Mouse (Mus musculus): ENCODE results near the gene Prkca. TPM values are rescaled to one million over a fixed set of nuclear protein-coding genes. Genes with fewer than 3 reads are reported as not detected.

Gene Prkca
- polyA plus RNA-seq, 1 experiment from 2014 or later, result 7.6 TPM

GRCm38 (mm10) chr11:108236754-108237428 is 106.8 kb downstream of the Prkca start:
- H3K4me3 ChIP-seq, result no peak overlapping the region
- H3K36me3 ChIP-seq, result no peaks in the 10 kb centered on the region
- no peak overlapping the region for H3K4me2 ChIP-seq
- H3K9ac ChIP-seq, result no peak overlapping the region
- no peaks in the 10 kb centered on the region for H3K27me3 ChIP-seq
- no peak for ATAC-seq (ENCODE audit: low read depth)
- peaks cover 41% of the 10 kb centered on the region for H3K4me1 ChIP-seq (replicated peaks)
- H3K27ac ChIP-seq (replicated peaks), result no peak overlapping the region; the same call in 1 of the 2 replicates
- no peaks in the 10 kb centered on the region for H3K9me3 ChIP-seq
- 62% methylated on average over 10 of the region's 10 CpGs for WGBS

- Histone ChIP-seq H3K27ac (replicated peaks) (no peak overlapping the region), H3K36me3 (no peaks in the 10 kb centered on the region)
- WGBS, result 19% methylated on average over 2 of the region's 2 CpGs
Observed at GRCm38 (mm10) chr11:108236195-108236594, 107.5 kb downstream of the Prkca start.

GRCm38 (mm10) chr11:108235081-108235703 is 108.5 kb downstream of the Prkca start:
- Histone ChIP-seq H3K27ac (replicated peaks) (no peak overlapping the region), H3K4me2 (no peak overlapping the region), H3K9ac (no peak overlapping the region), H3K9me3 (no peaks in the 10 kb centered on the region), H3K36me3 (no peaks in the 10 kb centered on the region), H3K4me1 (replicated peaks) (peaks cover 35% of the 10 kb centered on the region), H3K27me3 (no peaks in the 10 kb centered on the region), H3K4me3 (no peak overlapping the region)
- ATAC-seq (ENCODE audit: low read depth), result no peak
- 78% methylated on average over 5 of the region's 5 CpGs for WGBS

More at GRCm38 (mm10) chr11:108236195-108236594, 107.5 kb downstream of the Prkca start:
- Histone ChIP-seq H3K27me3 (no peaks in the 10 kb centered on the region), H3K4me1 (replicated peaks) (peaks cover 41% of the 10 kb centered on the region), H3K9ac (no peak overlapping the region), H3K4me2 (no peak overlapping the region), H3K9me3 (no peaks in the 10 kb centered on the region), H3K4me3 (no peak overlapping the region)
- ATAC-seq (ENCODE audit: low read depth), result no peak

GRCm38 (mm10) chr11:108233015-108233414 is 110.7 kb downstream of the Prkca start:
- H3K9ac ChIP-seq, result no peak overlapping the region
- H3K27me3 ChIP-seq, result no peaks in the 10 kb centered on the region
- H3K36me3 ChIP-seq, result no peaks in the 10 kb centered on the region
- H3K9me3 ChIP-seq, result no peaks in the 10 kb centered on the region
- 72% methylated on average over 5 of the region's 5 CpGs for WGBS
- H3K4me1 ChIP-seq (replicated peaks), result peaks cover 19% of the 10 kb centered on the region
- no peak overlapping the region for H3K4me2 ChIP-seq
- ATAC-seq (ENCODE audit: low read depth), result no peak
- H3K27ac ChIP-seq (replicated peaks), result no peak overlapping the region
- H3K4me3 ChIP-seq, result no peak overlapping the region

GRCm38 (mm10) chr11:108230101-108230500 is 113.6 kb downstream of the Prkca start:
- H3K36me3 ChIP-seq, result no peaks in the 10 kb centered on the region
- H3K4me2 ChIP-seq, result no peak overlapping the region
- H3K9me3 ChIP-seq, result no peaks in the 10 kb centered on the region
- peaks cover 10% of the 10 kb centered on the region for H3K4me1 ChIP-seq (replicated peaks)
- no peak overlapping the region for H3K9ac ChIP-seq
- no peak overlapping the region for H3K27ac ChIP-seq (replicated peaks)
- H3K27me3 ChIP-seq, result no peaks in the 10 kb centered on the region
- WGBS, result 94% methylated on average over 4 of the region's 4 CpGs
- no peak for ATAC-seq (ENCODE audit: low read depth)
- H3K4me3 ChIP-seq, result no peak overlapping the region

- no peak for ATAC-seq (ENCODE audit: low read depth)
- peaks cover 18% of the 10 kb centered on the region for H3K4me1 ChIP-seq (replicated peaks)
- no peaks in the 10 kb centered on the region for H3K36me3 ChIP-seq
- WGBS, result 91% methylated on average over 8 of the region's 8 CpGs
- H3K9me3 ChIP-seq, result no peaks in the 10 kb centered on the region
- H3K27ac ChIP-seq (replicated peaks), result no peak overlapping the region
- no peaks in the 10 kb centered on the region for H3K27me3 ChIP-seq
- no peak overlapping the region for H3K9ac ChIP-seq
- H3K4me2 ChIP-seq, result no peak overlapping the region
- no peak overlapping the region for H3K4me3 ChIP-seq
Observed at GRCm38 (mm10) chr11:108229176-108229946, 114.4 kb downstream of the Prkca start.

GRCm38 (mm10) chr11:108228497-108228896 is 115.2 kb downstream of the Prkca start:
- 83% methylated on average over 4 of the region's 4 CpGs for WGBS
- no peaks in the 10 kb centered on the region for H3K9me3 ChIP-seq
- H3K27me3 ChIP-seq, result no peaks in the 10 kb centered on the region
- no peak overlapping the region for H3K9ac ChIP-seq
- H3K4me3 ChIP-seq, result no peak overlapping the region
- ATAC-seq (ENCODE audit: low read depth), result no peak
- no peaks in the 10 kb centered on the region for H3K36me3 ChIP-seq
- no peak overlapping the region for H3K27ac ChIP-seq (replicated peaks)
- H3K4me2 ChIP-seq, result no peak overlapping the region
- peaks cover 26% of the 10 kb centered on the region for H3K4me1 ChIP-seq (replicated peaks)

- ATAC-seq (ENCODE audit: low read depth), result no peak
- H3K27ac ChIP-seq (replicated peaks), result no peak overlapping the region
- H3K4me3 ChIP-seq, result no peak overlapping the region
- H3K4me2 ChIP-seq, result no peak overlapping the region
- no peaks in the 10 kb centered on the region for H3K9me3 ChIP-seq
- H3K4me1 ChIP-seq (replicated peaks), result peaks cover 44% of the 10 kb centered on the region
- no peaks in the 10 kb centered on the region for H3K27me3 ChIP-seq
- WGBS, result 64% methylated on average over 5 of the region's 5 CpGs
- no peaks in the 10 kb centered on the region for H3K36me3 ChIP-seq
- H3K9ac ChIP-seq, result no peak overlapping the region
Observed at GRCm38 (mm10) chr11:108226248-108226647, 117.5 kb downstream of the Prkca start.

- no peak overlapping the region for H3K4me2 ChIP-seq
- no peak overlapping the region for H3K9ac ChIP-seq
- H3K27me3 ChIP-seq, result no peaks in the 10 kb centered on the region
- H3K4me1 ChIP-seq (replicated peaks), result peaks cover 51% of the 10 kb centered on the region
- no peaks in the 10 kb centered on the region for H3K9me3 ChIP-seq
- no peak for ATAC-seq (ENCODE audit: low read depth)
- peak overlapping the region; percentile 57 for H3K27ac ChIP-seq (replicated peaks)
- H3K4me3 ChIP-seq, result no peak overlapping the region
- no peaks in the 10 kb centered on the region for H3K36me3 ChIP-seq
- 47% methylated on average over 11 of the region's 11 CpGs for WGBS
Observed at GRCm38 (mm10) chr11:108224233-108224973, 119.3 kb downstream of the Prkca start.

GRCm38 (mm10) chr11:108223613-108224232 is 120.0 kb downstream of the Prkca start:
- WGBS, result 32% methylated on average over 13 of the region's 13 CpGs
- Histone ChIP-seq H3K9me3 (no peaks in the 10 kb centered on the region), H3K4me3 (no peak overlapping the region), H3K36me3 (no peaks in the 10 kb centered on the region), H3K27me3 (no peaks in the 10 kb centered on the region), H3K4me1 (replicated peaks) (peaks cover 51% of the 10 kb centered on the region), H3K9ac (no peak overlapping the region), H3K4me2 (no peak overlapping the region), H3K27ac (replicated peaks) (peak overlapping the region; percentile 57)
- peak; percentile 30; the same call in 1 of the 2 replicates for ATAC-seq (ENCODE audit: low read depth)

- Histone ChIP-seq H3K4me3 (no peak overlapping the region), H3K4me2 (no peak overlapping the region), H3K4me1 (replicated peaks) (peaks cover 51% of the 10 kb centered on the region), H3K9me3 (no peaks in the 10 kb centered on the region), H3K27ac (replicated peaks) (peak overlapping the region; percentile 57), H3K9ac (no peak overlapping the region), H3K27me3 (no peaks in the 10 kb centered on the region), H3K36me3 (no peaks in the 10 kb centered on the region)
- 71% methylated on average over 6 of the region's 6 CpGs for WGBS
- ATAC-seq (ENCODE audit: low read depth), result no peak; the same call in 1 of the 2 replicates
Observed at GRCm38 (mm10) chr11:108223154-108223553, 120.6 kb downstream of the Prkca start.
